Mouse (Mus musculus): Measurements from ENCODE around the gene Kcnq5. TPM values are rescaled to one million over a fixed set of nuclear protein-coding genes. Genes with fewer than 3 reads are reported as not detected.
A peak's percentile ranks its signal among the peaks of the same experiment; 100 is the strongest.

The Kcnq5 gene
- polyA plus RNA-seq, 1 experiment from 2014 or later: 1.2 TPM

DNA sequence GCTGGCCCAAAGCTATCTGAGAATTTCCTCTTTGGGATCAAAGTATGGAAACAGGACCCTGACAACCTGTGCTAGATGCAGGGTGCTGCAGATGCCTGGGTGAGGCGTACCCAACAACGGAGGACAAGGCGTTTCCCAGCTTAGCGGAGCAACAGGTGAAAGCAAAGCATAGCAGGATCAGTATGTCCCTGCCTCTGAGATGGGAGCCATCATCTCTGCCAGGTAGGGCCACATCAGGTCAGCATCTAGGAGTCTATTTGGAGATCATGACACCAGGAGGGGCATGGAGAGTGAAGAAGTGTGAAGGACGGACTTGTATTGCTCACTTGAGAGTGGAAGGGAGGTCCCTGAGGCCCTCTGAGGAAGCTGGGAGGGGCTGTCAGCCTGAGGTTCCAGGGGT, 505.8 kb downstream of the Kcnq5 start:
- no peaks in the 10 kb centered on the region for H3K27me3 ChIP-seq
- WGBS: 86% methylated on average over 5 of the region's 5 CpGs
- H3K36me3 ChIP-seq: no peaks in the 10 kb centered on the region
- H3K9me3 ChIP-seq: no peaks in the 10 kb centered on the region
- no peak for ATAC-seq (ENCODE audit: insufficient number of reproducible peaks, low FRiP score, low TSS enrichment, low read depth)
- H3K4me3 ChIP-seq: no peak overlapping the region
- no peak overlapping the region for H3K9ac ChIP-seq
- no peak overlapping the region for H3K4me2 ChIP-seq
- H3K27ac ChIP-seq: no peak overlapping the region
- H3K4me1 ChIP-seq: no peaks in the 10 kb centered on the region

DNA sequence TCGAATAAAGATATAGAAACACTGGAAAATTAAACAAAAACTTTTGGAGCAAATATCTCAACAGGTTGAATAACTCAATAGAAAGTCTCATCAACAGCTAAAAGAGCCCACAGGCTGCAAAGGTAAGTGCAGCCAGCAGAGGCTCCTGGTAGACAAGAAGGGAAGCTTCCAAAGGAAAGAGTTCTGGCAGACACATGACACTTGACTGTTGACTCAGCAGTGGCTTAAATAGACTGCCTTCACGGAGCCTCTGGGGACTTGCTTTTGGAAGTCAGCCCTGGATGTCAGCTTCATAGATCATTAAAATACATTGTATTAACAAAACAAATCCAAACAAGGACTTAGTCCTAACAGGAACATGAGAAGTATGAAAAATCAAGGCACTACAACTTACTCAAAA, 513.5 kb downstream of the Kcnq5 start:
- 56% methylated on average over 2 of the region's 2 CpGs for WGBS
- Histone ChIP-seq H3K4me2 (no peak overlapping the region), H3K4me1 (no peaks in the 10 kb centered on the region), H3K9ac (no peak overlapping the region), H3K9me3 (no peaks in the 10 kb centered on the region), H3K36me3 (no peaks in the 10 kb centered on the region), H3K27ac (no peak overlapping the region), H3K27me3 (no peaks in the 10 kb centered on the region), H3K4me3 (no peak overlapping the region)
- ATAC-seq (ENCODE audit: insufficient number of reproducible peaks, low FRiP score, low TSS enrichment, low read depth): no peak

DNA sequence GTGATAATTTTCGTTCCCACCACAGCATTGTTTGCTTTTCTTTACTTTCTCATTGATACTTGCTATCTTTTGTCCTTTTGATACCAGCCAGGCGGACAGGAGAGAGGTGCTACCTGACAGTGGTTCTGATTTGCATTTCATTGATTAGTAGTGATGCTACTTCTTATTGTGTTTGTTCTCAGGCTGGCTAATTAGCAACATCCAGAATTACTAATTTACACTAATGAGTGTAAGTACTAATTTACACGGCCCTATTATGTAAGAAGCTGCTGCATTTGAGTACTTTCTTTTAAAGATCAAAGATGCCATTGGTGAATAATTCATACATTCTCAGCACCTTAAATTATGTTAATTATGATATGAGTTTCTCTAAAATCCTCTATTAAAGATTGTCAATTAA, 525.0 kb downstream of the Kcnq5 start:
- Histone ChIP-seq H3K4me3 (no peak overlapping the region), H3K9ac (no peak overlapping the region), H3K27ac (no peak overlapping the region), H3K4me1 (no peaks in the 10 kb centered on the region), H3K27me3 (no peaks in the 10 kb centered on the region), H3K4me2 (no peak overlapping the region), H3K36me3 (no peaks in the 10 kb centered on the region), H3K9me3 (no peaks in the 10 kb centered on the region)
- WGBS: 78% methylated on average over 3 of the region's 3 CpGs
- no peak for ATAC-seq (ENCODE audit: insufficient number of reproducible peaks, low FRiP score, low TSS enrichment, low read depth)

DNA sequence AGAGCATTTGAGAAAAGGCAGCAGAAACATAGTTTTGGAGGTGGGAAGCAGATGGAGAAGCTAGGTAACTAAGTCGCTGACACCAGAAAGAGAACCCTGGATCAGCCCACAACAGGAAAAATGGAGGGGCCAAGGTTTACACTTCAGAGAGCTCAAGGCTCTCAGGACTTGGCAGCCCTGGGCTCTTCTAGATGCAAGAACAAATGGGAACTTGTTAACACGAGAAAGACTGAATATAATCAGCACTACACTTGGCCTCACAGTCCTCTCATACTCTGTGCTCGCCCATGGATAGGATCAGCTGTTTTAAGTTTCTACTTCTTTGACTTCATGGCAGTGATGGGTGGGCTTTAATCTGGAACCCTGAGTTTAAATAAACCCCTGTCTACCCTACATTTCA, 526.9 kb downstream of the Kcnq5 start:
- Histone ChIP-seq H3K27me3 (no peaks in the 10 kb centered on the region), H3K36me3 (no peaks in the 10 kb centered on the region), H3K27ac (no peak overlapping the region), H3K4me3 (no peak overlapping the region), H3K9ac (no peak overlapping the region), H3K4me1 (no peaks in the 10 kb centered on the region), H3K9me3 (no peaks in the 10 kb centered on the region), H3K4me2 (no peak overlapping the region)
- 63% methylated on average over 3 of the region's 3 CpGs for WGBS
- no peak for ATAC-seq (ENCODE audit: insufficient number of reproducible peaks, low FRiP score, low TSS enrichment, low read depth)

DNA sequence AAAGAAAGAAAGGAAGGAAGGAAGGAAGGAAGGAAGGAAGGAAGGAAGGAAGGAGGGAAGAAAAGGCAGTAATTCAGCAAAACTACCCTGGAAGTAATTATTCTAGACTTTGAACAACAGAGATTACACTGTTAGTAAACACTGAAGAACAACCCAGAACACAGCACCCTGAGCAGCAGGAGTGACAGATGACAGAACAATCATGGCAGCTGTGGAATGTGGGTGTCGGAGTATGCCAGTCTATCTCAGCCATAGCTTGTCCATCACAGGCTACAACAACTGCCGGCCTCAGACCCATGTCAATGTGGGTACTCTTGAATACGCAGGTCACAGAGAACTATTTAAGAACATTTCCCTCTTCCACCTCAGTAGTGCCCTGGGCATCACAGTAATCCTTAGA, 530.1 kb downstream of the Kcnq5 start:
- 85% methylated on average over 3 of the region's 3 CpGs for WGBS
- Histone ChIP-seq H3K36me3 (no peaks in the 10 kb centered on the region), H3K4me2 (no peak overlapping the region), H3K4me3 (no peak overlapping the region), H3K9me3 (no peaks in the 10 kb centered on the region), H3K27ac (no peak overlapping the region), H3K9ac (no peak overlapping the region), H3K4me1 (no peaks in the 10 kb centered on the region), H3K27me3 (no peaks in the 10 kb centered on the region)
- ATAC-seq (ENCODE audit: insufficient number of reproducible peaks, low FRiP score, low TSS enrichment, low read depth): no peak

DNA sequence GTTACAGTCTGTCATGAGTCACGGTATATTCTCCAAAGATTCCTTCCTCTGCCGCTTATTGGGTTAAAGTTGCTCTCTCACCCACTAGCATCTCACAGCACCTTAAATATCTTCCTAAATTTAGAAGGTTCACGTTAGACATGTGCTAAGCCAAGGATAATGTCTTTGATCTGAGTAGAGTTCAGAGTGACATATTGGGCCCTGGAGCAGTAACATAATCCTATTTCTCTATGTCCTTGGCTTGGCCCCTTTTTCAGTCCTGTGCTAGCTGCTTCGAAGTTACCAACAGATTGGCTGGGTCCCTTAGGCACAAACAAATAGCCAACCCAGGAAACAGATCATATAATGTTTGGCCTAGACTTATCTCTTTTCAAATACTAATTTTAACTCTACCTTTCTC, 533.7 kb downstream of the Kcnq5 start:
- 74% methylated on average over 4 of the region's 4 CpGs for WGBS

DNA sequence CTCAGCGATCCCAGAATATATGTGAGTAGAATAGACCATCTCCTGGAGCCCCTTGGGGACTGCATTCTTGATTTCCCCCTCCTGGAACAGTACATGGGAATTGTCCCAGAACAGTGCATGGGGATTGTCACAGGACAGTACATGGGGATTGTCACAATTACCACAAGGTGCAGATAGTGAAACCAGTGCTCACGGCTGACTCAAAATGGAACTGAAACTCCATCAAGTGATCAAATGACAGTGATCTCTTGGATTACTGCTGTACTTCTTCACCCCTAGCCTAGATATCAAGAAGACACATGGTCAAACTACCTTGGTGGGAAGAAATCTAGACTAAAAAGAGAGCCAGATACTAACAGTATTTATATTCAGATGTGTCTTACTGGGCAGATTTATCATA, 536.1 kb downstream of the Kcnq5 start:
- H3K27me3 ChIP-seq: no peaks in the 10 kb centered on the region
- 91% methylated on average over 2 of the region's 2 CpGs for WGBS

More for the DNA sequence above, 533.7 kb downstream of the Kcnq5 start:
- no peak for ATAC-seq (ENCODE audit: insufficient number of reproducible peaks, low FRiP score, low TSS enrichment, low read depth)
- Histone ChIP-seq H3K4me1 (no peaks in the 10 kb centered on the region), H3K27me3 (no peaks in the 10 kb centered on the region), H3K9me3 (no peaks in the 10 kb centered on the region), H3K9ac (no peak overlapping the region), H3K36me3 (no peaks in the 10 kb centered on the region), H3K4me3 (no peak overlapping the region), H3K4me2 (no peak overlapping the region), H3K27ac (no peak overlapping the region)

DNA sequence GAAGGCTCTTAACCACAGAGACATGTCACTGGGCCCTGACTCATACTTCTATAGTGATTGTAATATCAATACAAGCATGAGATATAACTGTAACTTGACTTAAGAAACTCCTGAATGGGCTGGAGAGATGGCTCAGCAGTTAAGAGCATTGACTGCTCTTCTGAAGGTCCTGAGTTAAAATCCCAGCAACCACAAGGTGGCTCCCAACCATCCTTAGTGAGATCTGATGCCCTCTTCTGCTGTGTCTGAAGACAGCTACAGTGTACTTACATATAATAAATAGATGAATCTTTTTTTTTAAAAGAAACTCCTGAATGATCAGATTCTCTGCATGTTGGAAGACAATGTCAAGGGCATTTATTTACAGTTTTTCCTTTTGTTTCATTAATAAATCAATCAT, 542.4 kb downstream of the Kcnq5 start:
- Histone ChIP-seq H3K9me3 (no peaks in the 10 kb centered on the region), H3K4me1 (no peaks in the 10 kb centered on the region), H3K36me3 (no peaks in the 10 kb centered on the region), H3K4me2 (no peak overlapping the region), H3K27ac (no peak overlapping the region), H3K27me3 (no peaks in the 10 kb centered on the region), H3K9ac (no peak overlapping the region), H3K4me3 (no peak overlapping the region)
- ATAC-seq (ENCODE audit: insufficient number of reproducible peaks, low FRiP score, low TSS enrichment, low read depth): no peak

More for the DNA sequence above, 536.1 kb downstream of the Kcnq5 start:
- no peak for ATAC-seq (ENCODE audit: insufficient number of reproducible peaks, low FRiP score, low TSS enrichment, low read depth)
- H3K4me2 ChIP-seq: no peak overlapping the region
- no peaks in the 10 kb centered on the region for H3K9me3 ChIP-seq
- H3K4me1 ChIP-seq: no peaks in the 10 kb centered on the region
- H3K4me3 ChIP-seq: no peak overlapping the region
- no peak overlapping the region for H3K9ac ChIP-seq
- no peaks in the 10 kb centered on the region for H3K36me3 ChIP-seq
- no peak overlapping the region for H3K27ac ChIP-seq

DNA sequence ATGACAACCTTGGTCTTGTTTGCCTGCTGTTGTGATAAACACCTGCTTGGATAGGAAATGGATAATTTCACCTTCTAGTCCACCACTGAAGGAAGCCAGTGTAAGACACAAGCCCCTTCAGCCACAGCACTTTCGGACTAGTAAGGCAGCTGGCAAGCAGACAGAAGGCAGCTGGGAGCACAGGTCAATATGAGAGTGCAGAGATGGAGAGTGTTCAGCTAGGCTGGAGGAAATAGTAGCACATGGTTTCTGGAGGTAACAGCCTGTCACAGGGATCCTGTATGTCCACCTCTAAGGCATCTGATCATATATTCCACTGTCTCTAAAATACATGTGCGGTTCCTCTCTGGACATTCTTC, 549.6 kb downstream of the Kcnq5 start:
- H3K4me1 ChIP-seq: peaks cover 5% of the 10 kb centered on the region; the same call in 1 of the 2 replicates
- no peaks in the 10 kb centered on the region for H3K9me3 ChIP-seq
- no peak overlapping the region for H3K9ac ChIP-seq
- no peaks in the 10 kb centered on the region for H3K36me3 ChIP-seq
- H3K27ac ChIP-seq: no peak overlapping the region
- no peak for ATAC-seq (ENCODE audit: insufficient number of reproducible peaks, low FRiP score, low TSS enrichment, low read depth)
- no peak overlapping the region for H3K4me2 ChIP-seq
- no peak overlapping the region for H3K4me3 ChIP-seq
- 74% methylated on average over 2 of the region's 2 CpGs for WGBS
- no peaks in the 10 kb centered on the region for H3K27me3 ChIP-seq

DNA sequence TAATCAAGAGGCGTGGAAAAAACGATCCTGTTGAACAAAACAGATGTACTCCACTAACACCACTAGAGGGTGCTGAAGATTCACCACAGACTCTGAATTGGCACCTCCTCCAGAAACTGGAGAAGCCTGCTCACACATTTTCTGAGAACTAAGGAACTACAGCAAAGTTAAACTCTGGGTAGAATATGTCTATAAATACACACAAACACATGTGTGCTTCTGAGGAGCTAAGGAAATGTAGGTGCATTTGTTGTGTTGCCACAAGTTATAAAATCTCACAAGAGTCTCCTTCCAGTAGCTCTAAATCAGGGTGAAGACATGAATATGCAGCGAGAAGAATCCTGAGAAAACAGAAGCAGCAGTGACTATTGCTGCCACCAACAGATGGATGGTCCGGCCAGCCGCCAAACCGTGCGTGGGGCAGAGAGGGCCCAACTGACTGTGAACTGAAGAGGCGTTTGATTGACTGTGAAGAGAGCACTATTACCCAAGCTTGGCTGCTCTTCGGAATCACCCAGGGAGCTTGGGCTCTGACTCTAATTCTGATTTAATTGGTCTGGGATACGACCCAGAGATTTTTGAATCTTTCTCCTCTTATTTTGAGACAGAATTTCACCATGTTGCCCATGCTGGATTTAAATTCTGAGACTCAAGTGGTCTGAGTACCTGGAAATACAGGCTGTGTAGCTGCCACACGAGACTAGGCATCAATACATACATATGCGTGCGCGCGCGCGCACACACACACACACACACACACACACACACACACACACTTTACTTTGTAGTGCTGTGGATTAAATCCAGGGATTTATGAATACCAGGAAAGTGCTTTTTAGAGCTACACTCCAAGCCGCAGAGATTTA, 550.2 kb downstream of the Kcnq5 start:
- Histone ChIP-seq H3K4me3 (no peak overlapping the region), H3K9me3 (no peaks in the 10 kb centered on the region), H3K4me1 (peaks cover 5% of the 10 kb centered on the region; the same call in 1 of the 2 replicates), H3K36me3 (no peaks in the 10 kb centered on the region), H3K4me2 (peak overlapping the region; percentile 15; the same call in 1 of the 2 replicates), H3K27me3 (no peaks in the 10 kb centered on the region), H3K27ac (0 out of 2 replicates have a peak overlapping the region, but pooled peaks have one; percentile 39), H3K9ac (no peak overlapping the region)
- WGBS: 48% methylated on average over 18 of the region's 18 CpGs
- ATAC-seq (ENCODE audit: insufficient number of reproducible peaks, low FRiP score, low TSS enrichment, low read depth): no peak; the same call in 1 of the 2 replicates

DNA sequence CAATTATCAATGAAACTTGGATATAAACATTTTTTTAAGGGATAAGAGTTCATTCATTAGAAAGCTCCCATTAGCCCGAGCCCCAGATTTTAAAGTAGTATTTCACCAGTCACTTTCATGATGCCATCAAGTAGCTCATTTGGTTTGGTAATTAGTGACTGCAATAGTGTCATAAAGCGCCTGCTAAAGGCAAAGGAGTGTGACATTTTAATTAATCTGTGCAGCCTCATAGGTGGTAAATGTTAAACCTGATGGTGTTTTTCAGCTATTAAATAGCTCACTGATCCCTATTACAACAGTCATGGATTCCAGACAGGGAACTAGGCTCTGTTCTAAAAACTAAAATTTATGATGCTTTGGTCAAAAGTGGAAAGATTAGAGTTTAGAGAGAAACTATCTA, 554.5 kb downstream of the Kcnq5 start:
- WGBS: 42% methylated on average over 2 of the region's 2 CpGs
- H3K4me1 ChIP-seq: peaks cover 5% of the 10 kb centered on the region; the same call in 1 of the 2 replicates
- H3K27ac ChIP-seq: no peak overlapping the region
- no peak overlapping the region for H3K4me2 ChIP-seq
- H3K9ac ChIP-seq: no peak overlapping the region
- no peaks in the 10 kb centered on the region for H3K9me3 ChIP-seq
- ATAC-seq (ENCODE audit: insufficient number of reproducible peaks, low FRiP score, low TSS enrichment, low read depth): no peak
- H3K4me3 ChIP-seq: no peak overlapping the region
- H3K27me3 ChIP-seq: no peaks in the 10 kb centered on the region
- H3K36me3 ChIP-seq: no peaks in the 10 kb centered on the region

DNA sequence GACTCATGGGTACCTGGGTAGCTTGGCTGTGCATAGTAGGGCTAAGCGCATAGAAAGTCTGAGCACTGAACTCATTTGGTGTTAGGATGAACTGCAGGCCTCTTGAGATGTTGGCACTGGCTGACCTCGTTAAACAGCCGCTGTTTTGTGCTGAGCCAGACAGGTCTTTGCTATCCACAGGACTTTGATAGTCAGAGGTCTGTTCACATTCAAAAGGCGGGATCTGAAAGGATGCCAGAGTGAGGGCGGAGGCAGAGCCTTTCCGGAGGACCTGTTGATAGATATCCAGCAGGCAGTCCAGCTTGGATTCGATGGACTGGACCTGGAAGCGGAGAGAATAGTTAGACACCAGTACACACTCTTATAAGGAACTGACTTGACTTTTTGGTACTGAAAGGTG, 558.9 kb downstream of the Kcnq5 start:
- no peaks in the 10 kb centered on the region for H3K36me3 ChIP-seq
- 72% methylated on average over 8 of the region's 8 CpGs for WGBS
- no peak overlapping the region for H3K27ac ChIP-seq
- H3K9me3 ChIP-seq: no peaks in the 10 kb centered on the region
- H3K9ac ChIP-seq: no peak overlapping the region
- H3K4me2 ChIP-seq: no peak overlapping the region
- no peak overlapping the region for H3K4me3 ChIP-seq
- H3K4me1 ChIP-seq: no peaks in the 10 kb centered on the region
- no peak for ATAC-seq (ENCODE audit: insufficient number of reproducible peaks, low FRiP score, low TSS enrichment, low read depth)
- no peaks in the 10 kb centered on the region for H3K27me3 ChIP-seq

Data from limb, embryonic 15.5 days (tissue).